Mouse (Mus musculus): ENCODE measurements around the gene Atxn1. TPM values are rescaled to one million over a fixed set of nuclear protein-coding genes. Genes with fewer than 3 reads are reported as not detected.

Gene Atxn1
- polyA plus RNA-seq, 1 experiment from 2014 or later, result 6.8 TPM

- H3K9ac ChIP-seq (ENCODE audit: low read depth, low read length), result no peak overlapping the region
- WGBS, result 62% methylated on average over 7 of the region's 7 CpGs
- no peak overlapping the region for H3K4me3 ChIP-seq (replicated peaks; ENCODE audit: low read depth, low read length)
- H3K36me3 ChIP-seq (ENCODE audit: insufficient read depth, low read length), result no peaks in the 10 kb centered on the region
- no peaks in the 10 kb centered on the region for H3K9me3 ChIP-seq (replicated peaks; ENCODE audit: low read length)
- no peak overlapping the region for H3K4me2 ChIP-seq (ENCODE audit: low read length)
- no peak for TF ChIP-seq CTCF (IDR thresholded peaks at IDR 0.05; ENCODE audit: low read depth)
- H3K27me3 ChIP-seq (ENCODE audit: insufficient read depth, low read length), result no peaks in the 10 kb centered on the region
- DNase-seq (ENCODE audit: low spot score) (no peak), ATAC-seq (replicated peaks; ENCODE audit: low FRiP score, low read depth) (no peak)
- no peak overlapping the region for H3K27ac ChIP-seq
- H3K4me1 ChIP-seq (replicated peaks; ENCODE audit: insufficient read depth, low read length), result no peaks in the 10 kb centered on the region
These were observed 369.4 kb downstream of the Atxn1 start for GRCm38 (mm10) chr13:45595416-45595815.

DNA sequence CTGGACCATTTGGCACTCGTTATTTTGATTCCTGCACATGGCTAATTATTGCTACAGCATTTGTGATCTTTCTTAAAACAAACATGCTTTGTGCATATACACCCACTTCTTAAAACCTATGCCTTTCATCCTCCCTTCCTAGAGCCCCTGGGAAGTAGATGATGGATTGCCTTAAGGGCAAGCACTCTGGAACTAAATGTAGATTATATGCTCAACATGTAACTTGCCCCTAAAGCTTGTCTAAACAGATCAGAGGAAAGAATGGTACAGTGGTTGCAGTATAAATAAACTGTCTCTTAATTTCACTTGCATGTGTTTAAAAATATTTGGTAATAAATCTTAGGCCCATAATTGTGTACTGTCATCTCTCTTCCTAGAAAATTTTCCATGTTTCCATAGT is 370.9 kb downstream of the Atxn1 start:
- no peak overlapping the region for H3K9ac ChIP-seq (ENCODE audit: low read depth, low read length)
- H3K4me1 ChIP-seq (replicated peaks; ENCODE audit: insufficient read depth, low read length), result no peaks in the 10 kb centered on the region
- H3K4me2 ChIP-seq (ENCODE audit: low read length), result no peak overlapping the region
- peak; percentile 80 for DNase-seq (ENCODE audit: low spot score)
- no peak for ATAC-seq (replicated peaks; ENCODE audit: low FRiP score, low read depth)
- no peaks in the 10 kb centered on the region for H3K27me3 ChIP-seq (ENCODE audit: insufficient read depth, low read length)
- H3K36me3 ChIP-seq (ENCODE audit: insufficient read depth, low read length), result no peaks in the 10 kb centered on the region
- no peak for TF ChIP-seq CTCF (IDR thresholded peaks at IDR 0.05; ENCODE audit: low read depth)
- H3K4me3 ChIP-seq (replicated peaks; ENCODE audit: low read depth, low read length), result no peak overlapping the region
- H3K27ac ChIP-seq, result 0 out of 2 replicates have a peak overlapping the region, but pooled peaks have one; percentile 42
- WGBS, result 44% methylated on average over 1 of the region's 1 CpGs
- H3K9me3 ChIP-seq (replicated peaks; ENCODE audit: low read length), result no peaks in the 10 kb centered on the region

DNA sequence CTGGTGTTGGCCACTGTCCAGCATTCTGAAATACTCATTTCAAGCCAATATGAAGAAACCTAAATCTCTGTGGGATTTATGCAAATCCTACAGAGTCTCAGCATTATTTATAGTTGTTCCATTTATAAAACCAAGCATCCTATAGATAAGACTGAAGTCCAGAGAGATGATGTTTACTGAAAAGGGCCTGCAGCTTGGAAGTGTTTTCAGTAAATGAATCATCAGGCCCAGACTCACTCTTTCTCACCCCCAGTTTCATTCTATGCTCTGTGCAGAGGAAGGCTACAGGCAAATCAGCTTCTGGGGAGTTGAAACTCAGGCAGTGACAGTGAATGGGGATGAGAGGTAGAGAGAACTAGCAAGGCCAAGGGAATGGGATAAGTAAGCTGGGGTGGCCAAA is 373.9 kb downstream of the Atxn1 start:
- ATAC-seq (replicated peaks; ENCODE audit: low FRiP score, low read depth), result no peak

DNA sequence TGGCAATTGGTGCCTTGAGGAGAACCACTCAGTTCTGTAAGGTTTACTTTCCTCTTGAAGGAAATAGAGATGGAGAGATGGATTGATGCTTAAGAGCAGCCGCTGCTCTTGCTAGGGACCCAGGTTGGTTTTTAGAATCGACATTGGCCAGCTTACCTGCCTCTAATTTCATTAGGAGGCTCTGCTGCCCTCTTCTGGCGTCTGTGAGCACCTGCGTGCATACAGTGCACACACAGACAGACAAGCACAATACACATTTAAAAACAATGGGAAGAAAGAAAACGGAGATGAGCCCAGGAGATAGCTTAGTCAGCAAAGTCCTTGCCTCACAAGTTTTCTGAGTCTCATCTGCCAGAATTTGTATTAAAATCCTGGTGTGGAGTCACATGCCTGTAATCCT is 381.7 kb downstream of the Atxn1 start:
- Histone ChIP-seq H3K9ac (ENCODE audit: low read depth, low read length) (no peak overlapping the region), H3K27me3 (ENCODE audit: insufficient read depth, low read length) (no peaks in the 10 kb centered on the region), H3K27ac (no peak overlapping the region), H3K9me3 (replicated peaks; ENCODE audit: low read length) (no peaks in the 10 kb centered on the region), H3K4me2 (ENCODE audit: low read length) (no peak overlapping the region), H3K4me1 (replicated peaks; ENCODE audit: insufficient read depth, low read length) (no peaks in the 10 kb centered on the region; the same call in none of the 2 replicates), H3K36me3 (ENCODE audit: insufficient read depth, low read length) (no peaks in the 10 kb centered on the region), H3K4me3 (replicated peaks; ENCODE audit: low read depth, low read length) (no peak overlapping the region)
- no peak for ATAC-seq (replicated peaks; ENCODE audit: low FRiP score, low read depth)
- 85% methylated on average over 5 of the region's 5 CpGs for WGBS
- peak; percentile 45; the same call in 1 of the 2 replicates for TF ChIP-seq CTCF (IDR thresholded peaks at IDR 0.05; ENCODE audit: low read depth)
- no peak for DNase-seq (ENCODE audit: low spot score)

More for the DNA sequence above, 373.9 kb downstream of the Atxn1 start:
- Histone ChIP-seq H3K9ac (ENCODE audit: low read depth, low read length) (no peak overlapping the region), H3K36me3 (ENCODE audit: insufficient read depth, low read length) (no peaks in the 10 kb centered on the region), H3K4me1 (replicated peaks; ENCODE audit: insufficient read depth, low read length) (no peaks in the 10 kb centered on the region), H3K27me3 (ENCODE audit: insufficient read depth, low read length) (no peaks in the 10 kb centered on the region), H3K4me3 (replicated peaks; ENCODE audit: low read depth, low read length) (no peak overlapping the region), H3K27ac (no peak overlapping the region), H3K9me3 (replicated peaks; ENCODE audit: low read length) (no peaks in the 10 kb centered on the region), H3K4me2 (ENCODE audit: low read length) (no peak overlapping the region)
- no peak for TF ChIP-seq CTCF (IDR thresholded peaks at IDR 0.05; ENCODE audit: low read depth)
- no peak for DNase-seq (ENCODE audit: low spot score)

DNA sequence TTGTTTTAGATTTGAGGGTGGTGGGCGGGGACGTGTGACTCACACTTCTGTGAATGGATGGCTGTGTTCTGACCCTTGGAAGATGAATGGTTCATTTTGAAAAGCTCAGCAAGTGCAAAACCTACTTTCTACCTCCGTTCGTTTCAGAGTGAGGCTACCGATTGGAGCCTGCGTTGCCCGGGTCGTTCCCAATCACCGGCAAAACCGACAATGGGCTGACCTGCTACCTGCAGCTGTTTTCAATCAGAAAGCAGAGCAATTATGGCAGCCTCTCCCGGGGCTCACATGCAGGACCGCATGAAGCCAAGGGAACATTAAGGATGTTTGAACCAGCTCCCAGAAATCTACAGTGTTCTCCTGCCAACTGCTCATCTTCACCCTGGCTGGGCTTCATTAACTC is 382.5 kb downstream of the Atxn1 start:
- TF ChIP-seq CTCF (IDR thresholded peaks at IDR 0.05; ENCODE audit: low read depth), result no peak
- H3K27me3 ChIP-seq (ENCODE audit: insufficient read depth, low read length), result no peaks in the 10 kb centered on the region
- ATAC-seq (replicated peaks; ENCODE audit: low FRiP score, low read depth), result no peak
- no peak overlapping the region for H3K9ac ChIP-seq (ENCODE audit: low read depth, low read length)
- H3K4me1 ChIP-seq (replicated peaks; ENCODE audit: insufficient read depth, low read length), result no peaks in the 10 kb centered on the region; the same call in none of the 2 replicates
- H3K9me3 ChIP-seq (replicated peaks; ENCODE audit: low read length), result no peaks in the 10 kb centered on the region
- H3K4me2 ChIP-seq (ENCODE audit: low read length), result no peak overlapping the region
- no peak for DNase-seq (ENCODE audit: low spot score)
- 48% methylated on average over 12 of the region's 12 CpGs for WGBS
- no peaks in the 10 kb centered on the region for H3K36me3 ChIP-seq (ENCODE audit: insufficient read depth, low read length)
- no peak overlapping the region for H3K4me3 ChIP-seq (replicated peaks; ENCODE audit: low read depth, low read length)
- H3K27ac ChIP-seq, result no peak overlapping the region

DNA sequence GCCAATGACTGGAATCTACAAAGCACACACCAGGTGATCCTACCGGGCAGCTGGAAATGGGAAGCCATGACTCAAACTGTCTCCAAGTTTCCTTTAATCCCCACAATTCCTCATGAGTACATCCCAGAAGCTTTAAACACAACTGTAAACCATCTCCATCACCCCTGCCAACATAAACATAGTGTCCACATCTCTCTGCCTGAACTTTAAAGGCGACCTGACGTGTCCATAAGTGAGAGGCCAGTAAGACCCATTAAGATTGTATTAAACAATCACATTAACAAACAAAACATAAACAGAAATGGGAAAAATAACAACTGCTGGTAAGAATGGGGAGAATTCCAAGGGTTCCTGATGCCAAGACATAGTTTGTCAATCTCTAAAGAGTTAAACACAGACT is 385.1 kb downstream of the Atxn1 start:
- ATAC-seq (replicated peaks; ENCODE audit: low FRiP score, low read depth) (no peak), DNase-seq (ENCODE audit: low spot score) (peak; percentile 55)
- Histone ChIP-seq H3K4me3 (replicated peaks; ENCODE audit: low read depth, low read length) (no peak overlapping the region), H3K4me1 (replicated peaks; ENCODE audit: insufficient read depth, low read length) (peaks cover 3% of the 10 kb centered on the region), H3K36me3 (ENCODE audit: insufficient read depth, low read length) (no peaks in the 10 kb centered on the region), H3K4me2 (ENCODE audit: low read length) (no peak overlapping the region), H3K27ac (0 out of 2 replicates have a peak overlapping the region, but pooled peaks have one; percentile 8), H3K9me3 (replicated peaks; ENCODE audit: low read length) (no peaks in the 10 kb centered on the region), H3K9ac (ENCODE audit: low read depth, low read length) (no peak overlapping the region), H3K27me3 (ENCODE audit: insufficient read depth, low read length) (no peaks in the 10 kb centered on the region)
- TF ChIP-seq CTCF (IDR thresholded peaks at IDR 0.05; ENCODE audit: low read depth), result no peak
- 62% methylated on average over 3 of the region's 3 CpGs for WGBS

DNA sequence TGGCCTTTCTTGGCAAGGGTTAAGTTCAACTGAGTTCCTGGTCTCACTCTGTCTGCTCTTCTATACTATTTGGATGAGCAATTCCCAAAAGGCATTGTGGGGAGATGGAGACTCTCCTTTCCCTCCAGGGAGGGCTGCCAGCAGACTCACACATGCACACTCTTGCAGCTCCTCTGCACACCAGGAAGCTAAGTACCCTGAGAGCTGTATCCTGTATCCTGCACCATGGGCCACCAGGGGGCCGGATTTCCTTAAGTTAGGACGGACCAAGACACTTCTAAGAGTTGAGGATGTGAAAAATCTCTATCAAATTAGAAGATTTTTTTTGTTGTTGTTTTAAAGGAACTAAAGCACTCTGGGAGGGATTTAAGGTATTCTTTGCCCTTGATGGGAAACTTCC is 387.0 kb downstream of the Atxn1 start:
- Histone ChIP-seq H3K4me2 (ENCODE audit: low read length) (no peak overlapping the region), H3K27ac (peak overlapping the region; percentile 9; the same call in 1 of the 2 replicates), H3K4me1 (replicated peaks; ENCODE audit: insufficient read depth, low read length) (peaks cover 5% of the 10 kb centered on the region), H3K36me3 (ENCODE audit: insufficient read depth, low read length) (no peaks in the 10 kb centered on the region), H3K27me3 (ENCODE audit: insufficient read depth, low read length) (no peaks in the 10 kb centered on the region), H3K4me3 (replicated peaks; ENCODE audit: low read depth, low read length) (no peak overlapping the region), H3K9me3 (replicated peaks; ENCODE audit: low read length) (no peaks in the 10 kb centered on the region), H3K9ac (ENCODE audit: low read depth, low read length) (no peak overlapping the region)
- TF ChIP-seq CTCF (IDR thresholded peaks at IDR 0.05; ENCODE audit: low read depth), result peak; percentile 68
- 46% methylated on average over 2 of the region's 2 CpGs for WGBS
- no peak; the same call in 1 of the 2 replicates for ATAC-seq (replicated peaks; ENCODE audit: low FRiP score, low read depth)
- peak; percentile 82 for DNase-seq (ENCODE audit: low spot score)
